Mouse (Mus musculus): ENCODE results near the gene 9330182L06Rik.
A peak's percentile ranks its signal among the peaks of the same experiment; 100 is the strongest.

Gene 9330182L06Rik

DNA sequence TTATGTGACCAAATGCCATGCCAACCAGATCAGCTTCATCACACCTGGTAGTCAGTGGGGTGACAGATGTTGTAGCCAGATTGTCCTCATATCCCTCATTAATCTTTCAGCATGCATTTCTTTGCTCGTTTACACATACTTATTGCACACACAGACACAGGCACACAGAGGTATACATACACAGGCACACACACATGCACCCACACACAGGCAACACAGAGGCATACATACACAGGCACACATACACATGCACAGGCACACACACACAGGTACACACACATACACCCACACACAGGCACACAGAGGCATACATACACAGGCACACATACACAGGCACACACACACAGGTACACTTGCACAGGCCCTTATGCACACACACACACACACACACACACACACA, 99.0 kb downstream of the 9330182L06Rik start:
- DNase-seq, result no peak

DNA sequence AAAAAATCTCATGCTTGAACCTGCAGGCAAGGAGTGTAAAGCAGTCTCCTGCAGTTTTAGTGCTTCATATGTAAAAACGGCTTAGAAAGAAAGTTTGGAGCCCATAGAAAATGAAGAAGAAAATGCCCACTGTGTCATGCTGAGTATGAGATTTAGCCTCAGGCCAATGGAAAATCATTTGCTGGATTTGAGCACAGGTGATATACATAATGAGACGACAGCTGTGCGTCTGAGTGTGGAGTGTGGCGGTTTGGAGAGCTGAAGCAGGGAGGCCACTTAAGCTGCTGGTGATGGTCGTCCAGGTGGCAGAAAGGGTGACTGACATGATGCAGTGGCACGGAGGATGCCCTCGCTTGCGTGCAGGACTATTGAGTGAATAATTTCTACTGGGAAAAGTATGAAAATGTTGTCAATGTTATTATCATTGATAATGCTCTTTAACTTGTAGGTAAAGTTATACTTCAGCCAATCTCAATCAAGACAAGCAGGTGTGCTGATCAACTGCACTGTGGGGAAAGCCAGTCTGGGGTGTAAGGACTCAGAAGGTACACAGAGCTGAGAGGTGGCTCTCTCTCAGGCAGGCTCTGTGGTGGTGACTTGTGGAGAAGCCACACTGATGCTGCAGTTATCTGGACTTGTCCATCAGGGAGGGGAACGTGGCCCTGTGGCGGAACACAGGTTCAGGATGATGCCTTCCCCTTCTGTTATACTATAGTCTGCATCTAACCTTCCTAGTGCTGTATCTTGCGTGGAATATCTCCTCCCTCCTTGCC, 102.2 kb downstream of the 9330182L06Rik start:
- DNase-seq, result no peak

DNA sequence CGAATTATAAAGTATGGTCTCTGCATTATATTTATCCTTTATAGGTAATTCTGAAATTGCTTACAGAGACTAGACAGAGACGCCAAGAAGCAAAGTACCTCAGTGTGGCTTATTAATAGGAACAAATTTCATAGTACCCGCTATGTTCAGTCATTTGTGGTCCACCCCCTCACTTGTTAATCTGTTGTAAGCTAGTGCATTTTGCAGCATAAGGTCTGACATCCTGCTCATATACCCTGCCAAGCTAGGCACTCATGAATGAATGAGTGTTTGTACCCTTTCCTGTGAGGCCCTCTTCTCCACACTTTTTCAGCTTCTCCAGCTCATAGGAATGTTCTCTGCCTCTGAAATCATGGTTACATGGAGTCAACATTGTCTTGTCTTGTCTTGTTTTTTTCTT, 105.2 kb downstream of the 9330182L06Rik start:
- no peak for DNase-seq

DNA sequence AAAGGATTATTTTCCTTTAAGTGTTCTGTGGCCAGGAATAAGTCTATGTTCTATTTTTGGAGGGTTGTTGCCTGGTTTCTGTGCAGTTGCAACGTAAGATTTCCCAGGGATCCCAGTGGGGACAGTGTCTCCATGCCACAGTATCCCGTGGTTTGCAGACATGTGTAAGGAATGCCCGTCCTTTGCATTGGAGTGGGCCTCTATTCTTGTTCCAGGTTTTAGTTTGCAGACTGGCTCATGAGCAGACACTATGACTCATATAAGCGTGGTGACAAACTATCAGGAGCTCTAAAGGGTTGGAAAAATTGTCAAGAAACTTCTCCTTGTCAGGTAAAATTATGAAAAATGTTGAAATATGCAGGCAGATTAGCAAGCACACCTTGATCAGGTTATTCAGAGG, 107.4 kb downstream of the 9330182L06Rik start:
- no peak for DNase-seq

DNA sequence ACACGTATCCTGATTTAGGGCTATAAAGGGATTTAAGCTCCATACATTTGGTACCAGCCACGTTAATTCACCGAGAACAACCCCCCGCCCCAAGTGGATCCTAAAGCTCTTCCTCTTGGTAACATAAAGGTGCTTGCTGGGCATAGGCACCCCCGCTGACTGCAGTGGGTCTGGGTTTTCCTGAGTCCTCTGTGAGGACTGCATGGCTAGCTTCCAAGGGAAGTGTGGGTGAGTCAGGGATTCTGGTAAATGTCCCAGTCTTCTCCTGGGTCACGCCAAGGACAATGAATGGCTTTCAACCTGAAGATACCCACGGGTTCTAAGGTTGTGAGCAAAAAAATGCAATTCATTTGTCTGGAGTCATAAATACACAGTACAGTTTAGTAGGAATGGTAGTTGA, 124.0 kb downstream of the 9330182L06Rik start:
- peak; percentile 45 for DNase-seq

DNA sequence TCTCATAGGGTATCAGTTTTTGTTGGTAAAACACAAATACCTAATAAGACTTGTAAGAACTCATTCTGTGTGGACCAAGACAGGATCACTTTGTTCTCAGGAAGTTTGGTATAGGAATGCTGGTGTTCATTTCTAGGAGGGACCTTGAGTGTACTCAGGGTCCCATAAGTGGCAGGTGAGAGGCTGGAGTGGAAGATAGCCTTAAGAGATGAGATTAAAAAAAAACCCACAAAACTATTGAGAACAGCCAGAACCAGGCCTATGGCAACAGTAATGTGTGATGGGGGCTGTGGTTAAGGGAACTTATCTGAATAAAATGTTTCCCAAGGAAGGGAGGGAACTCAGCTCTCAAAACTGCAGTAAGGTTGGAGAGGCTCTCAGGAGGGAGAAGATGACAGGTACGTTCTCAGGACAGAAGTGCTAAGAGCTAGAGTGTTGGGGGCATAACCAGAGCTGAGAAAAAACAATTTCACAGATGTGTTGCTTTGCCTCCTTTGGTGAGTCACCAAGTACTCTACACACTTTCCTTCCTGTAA, 126.0 kb downstream of the 9330182L06Rik start:
- DNase-seq, result no peak

DNA sequence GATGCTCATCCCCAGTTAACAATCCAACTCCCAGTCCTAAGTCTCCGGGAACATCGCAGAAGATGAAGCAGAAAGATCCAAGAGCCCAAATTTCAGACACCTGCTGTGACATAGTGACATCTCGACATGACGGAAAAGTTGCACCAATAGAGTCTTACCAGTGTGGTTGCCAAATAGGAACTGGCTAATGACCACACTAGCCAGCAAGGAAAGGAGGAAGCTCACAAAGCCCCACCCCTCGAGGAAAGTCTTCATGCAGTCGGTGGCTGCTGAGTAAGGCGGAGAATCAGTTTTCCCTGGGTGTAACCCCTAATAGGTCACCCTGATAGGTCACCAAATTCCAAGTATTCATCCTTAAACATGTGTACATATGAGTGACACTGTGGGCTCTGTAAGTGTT, 151.2 kb downstream of the 9330182L06Rik start:
- DNase-seq, result no peak

DNA sequence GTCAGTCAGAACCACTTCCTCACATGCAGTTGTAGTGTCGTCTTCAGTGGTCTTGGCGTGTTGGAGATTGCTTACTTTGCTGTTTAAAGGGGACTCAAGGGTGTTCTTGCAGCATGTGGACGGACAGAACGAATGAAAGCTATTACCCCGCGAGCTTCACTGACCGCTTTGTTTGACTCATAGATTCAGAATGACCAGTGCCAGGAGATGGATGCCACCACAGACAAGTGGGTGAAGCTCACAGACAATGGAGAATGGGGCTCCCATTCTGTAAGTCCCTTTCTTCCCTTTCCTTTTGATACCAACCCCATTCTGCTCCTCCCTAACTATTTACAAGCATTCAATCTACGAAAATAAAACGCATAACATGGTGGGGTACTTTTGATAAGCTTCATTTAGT, 151.9 kb downstream of the 9330182L06Rik start:
- DNase-seq, result no peak

DNA sequence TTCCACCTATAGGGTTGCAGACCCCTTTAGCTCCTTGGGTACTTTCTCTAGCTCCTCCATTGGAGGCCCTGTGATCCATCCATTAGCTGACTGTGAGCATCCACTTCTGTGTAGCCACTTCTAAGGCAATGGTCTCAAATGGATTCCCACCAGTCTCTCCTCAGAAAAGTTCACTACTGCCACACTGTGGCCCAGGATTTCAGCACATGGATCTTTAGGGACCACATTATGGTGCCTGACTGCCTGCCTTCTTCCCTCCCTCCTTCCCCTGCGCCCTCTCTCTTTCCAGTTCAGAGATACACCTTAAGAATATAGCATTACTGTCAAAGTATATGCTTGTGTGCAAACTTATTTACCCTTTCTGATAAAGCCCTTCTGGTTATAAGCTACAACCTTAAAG, 154.0 kb downstream of the 9330182L06Rik start:
- peak; percentile 25 for DNase-seq

DNA sequence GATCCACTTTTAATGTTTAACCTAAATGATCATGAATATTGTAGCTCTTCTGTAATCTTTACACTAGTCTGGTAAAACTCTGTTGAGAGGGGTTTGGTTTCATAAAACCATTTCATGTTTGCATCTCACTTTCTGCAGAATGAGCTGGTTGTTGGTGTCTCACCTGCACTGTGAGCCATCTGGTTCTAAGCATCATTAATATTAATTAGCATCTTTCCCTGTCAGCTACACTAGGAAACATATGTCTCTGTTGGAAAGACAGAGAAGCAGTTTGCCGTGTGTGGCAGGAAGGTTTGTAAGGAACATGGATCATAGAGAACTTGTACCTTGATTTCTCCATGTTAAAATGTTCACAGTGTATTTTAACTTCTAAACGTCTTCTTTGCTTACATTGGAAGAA, 158.5 kb downstream of the 9330182L06Rik start:
- DNase-seq, result no peak

DNA sequence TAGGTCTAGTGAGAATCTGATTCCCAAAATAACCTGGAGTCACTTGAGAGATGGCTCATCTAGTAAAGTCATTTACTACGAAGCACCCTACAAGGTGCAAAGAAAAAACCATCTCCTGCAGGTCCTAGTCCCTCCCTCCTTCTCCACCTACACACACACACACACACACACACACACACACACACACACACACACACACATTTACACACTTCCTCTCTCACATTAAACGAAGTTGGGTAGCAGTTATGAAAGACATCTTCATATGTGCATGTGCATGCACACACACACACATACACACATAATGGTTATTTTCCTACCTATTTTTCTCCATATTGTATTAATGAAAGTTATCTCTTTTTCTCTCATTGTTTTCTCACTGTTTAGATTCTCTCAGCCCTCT, 161.2 kb downstream of the 9330182L06Rik start:
- no peak for DNase-seq

DNA sequence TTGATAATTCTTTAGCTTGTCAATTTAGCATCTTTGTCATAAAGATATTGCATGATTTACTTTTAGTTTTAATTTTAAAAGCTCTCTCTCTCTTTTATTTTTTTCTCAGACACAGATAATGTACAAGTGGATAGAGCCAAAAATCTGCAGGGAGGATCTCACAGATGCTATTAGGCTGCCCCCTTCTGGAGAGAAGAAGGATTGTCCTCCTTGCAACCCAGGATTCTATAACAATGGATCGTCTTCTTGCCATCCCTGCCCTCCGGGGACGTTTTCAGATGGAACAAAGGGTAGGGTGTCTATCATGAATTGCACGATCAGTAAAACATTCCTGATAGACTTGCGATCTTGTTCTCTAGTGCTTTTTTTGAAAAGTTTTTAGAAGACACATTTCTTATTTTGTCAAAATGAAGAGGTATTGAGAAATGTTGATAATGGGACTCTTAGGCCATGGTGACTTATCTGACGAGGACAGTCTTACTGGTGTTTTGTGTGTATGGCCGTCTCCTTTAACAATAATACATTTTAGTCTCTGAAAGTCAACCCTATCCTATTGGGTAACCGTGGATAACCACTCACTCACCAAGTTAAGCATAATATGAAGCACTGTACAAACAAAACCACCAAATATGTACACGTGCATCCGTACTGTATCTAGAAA, 161.8 kb downstream of the 9330182L06Rik start:
- DNase-seq, result peak; percentile 77

DNA sequence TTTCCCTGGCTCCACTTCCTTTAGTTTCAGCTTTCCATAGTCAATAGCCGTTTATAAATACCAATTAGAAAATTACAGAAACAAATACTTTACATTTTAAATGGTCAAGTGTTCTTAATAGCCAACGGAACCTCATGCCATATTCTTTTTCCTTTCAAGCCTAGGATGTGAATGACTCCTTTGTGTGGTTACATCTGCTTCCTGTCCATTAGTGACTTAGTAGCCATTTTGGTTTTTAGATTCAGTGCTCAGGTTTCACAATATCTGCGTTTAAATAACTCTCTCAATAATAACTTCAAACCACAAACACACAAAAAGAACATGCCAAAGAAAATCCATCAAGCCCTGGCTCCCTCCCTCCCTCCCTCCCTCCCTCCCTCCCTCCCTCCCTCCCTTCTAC, 162.8 kb downstream of the 9330182L06Rik start:
- DNase-seq, result no peak

DNA sequence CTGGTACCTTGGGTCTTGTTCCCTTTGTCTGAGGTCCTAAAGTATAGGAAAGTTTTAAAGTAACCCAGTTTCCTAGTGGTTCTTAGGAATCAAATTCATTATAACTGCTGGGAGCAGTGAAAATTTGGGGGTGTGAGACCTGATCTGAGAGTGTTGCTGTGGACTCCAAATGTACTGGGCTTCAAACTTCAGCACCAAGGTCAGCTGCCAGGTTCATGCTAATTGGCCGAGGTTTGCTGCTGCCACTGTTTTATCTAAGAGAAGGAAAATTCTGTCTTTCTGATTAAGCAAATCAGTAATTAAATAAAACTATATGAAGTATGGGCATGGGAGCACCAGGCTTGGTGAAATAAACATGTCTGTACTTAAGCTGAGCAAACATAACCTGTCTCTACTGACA, 180.2 kb downstream of the 9330182L06Rik start:
- no peak for DNase-seq

DNA sequence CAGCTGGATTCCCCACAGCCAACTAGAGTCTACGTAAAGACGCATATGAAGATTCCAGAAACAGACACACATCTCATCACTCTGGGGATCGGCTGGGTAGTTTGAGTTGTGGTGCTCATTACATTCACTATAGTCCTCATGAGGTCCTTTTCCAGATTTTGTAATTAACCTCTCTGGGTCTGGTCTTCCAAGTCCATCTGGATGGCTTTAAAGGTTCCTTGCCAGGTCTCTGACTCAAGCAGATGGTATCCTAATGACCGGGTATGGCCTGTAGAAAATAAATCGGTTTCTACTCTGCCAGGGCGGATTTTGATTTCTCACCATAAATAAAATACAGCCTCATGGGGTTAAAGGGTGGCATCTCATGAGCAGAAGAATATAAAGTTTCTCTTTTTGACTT, 183.0 kb downstream of the 9330182L06Rik start:
- DNase-seq, result peak; percentile 89

DNA sequence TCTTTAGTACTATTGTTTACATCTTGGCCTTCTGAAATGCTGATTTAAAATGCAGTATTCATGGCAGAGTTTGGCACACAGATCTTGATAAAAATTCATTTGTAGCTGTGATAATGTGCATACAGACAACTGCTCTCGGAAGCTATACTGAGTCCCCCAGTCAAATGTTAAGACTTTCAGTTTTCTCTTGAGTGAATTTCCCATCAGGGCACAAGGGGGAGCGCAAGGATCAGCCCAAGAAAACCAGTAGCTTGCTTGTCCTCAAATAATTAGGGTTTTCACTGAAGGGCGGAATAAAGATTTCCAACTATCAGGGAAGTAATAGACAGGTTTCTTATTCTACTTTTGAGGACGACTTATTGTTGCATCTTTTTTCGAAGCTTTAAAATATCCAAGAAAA, 183.7 kb downstream of the 9330182L06Rik start:
- DNase-seq, result peak; percentile 70

DNA sequence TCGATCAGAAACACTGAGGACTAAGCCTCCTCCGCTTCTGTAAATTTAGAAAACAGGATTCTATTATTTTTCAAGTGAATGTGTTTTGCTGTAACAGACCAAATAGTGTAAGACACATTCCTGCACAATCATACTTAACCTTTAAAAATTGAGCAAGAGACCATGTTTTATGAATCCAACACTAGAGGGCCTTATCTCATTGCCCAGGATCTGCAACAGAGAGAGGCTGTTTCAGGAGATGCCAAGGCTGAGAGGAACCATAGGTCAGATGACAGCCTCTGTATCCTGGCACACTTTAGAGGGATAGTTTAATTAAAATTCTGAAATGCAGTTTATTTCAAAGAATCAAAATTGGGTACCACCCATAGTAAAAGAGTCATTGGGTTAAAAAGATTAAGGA, 187.4 kb downstream of the 9330182L06Rik start:
- peak; percentile 13 for DNase-seq

DNA sequence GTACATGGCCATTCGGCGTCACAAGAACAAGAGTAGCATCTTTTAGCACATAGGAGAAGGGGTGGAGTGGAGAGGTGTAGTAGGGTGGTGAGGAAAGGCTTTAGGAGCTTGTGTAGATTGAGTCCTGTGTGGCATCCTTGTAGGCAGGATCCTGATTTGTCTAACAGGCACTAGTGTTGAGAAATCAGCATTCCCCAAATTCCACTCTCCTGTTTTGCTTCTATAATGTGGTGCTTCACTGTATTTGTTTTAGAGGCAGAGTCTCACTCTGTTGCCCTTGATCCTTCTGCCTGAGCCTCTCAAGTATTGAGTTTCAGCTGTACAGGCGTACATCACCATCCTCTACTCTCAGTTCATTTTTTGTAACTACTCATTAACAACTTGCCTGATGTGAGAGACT, 211.7 kb downstream of the 9330182L06Rik start:
- no peak for DNase-seq

DNA sequence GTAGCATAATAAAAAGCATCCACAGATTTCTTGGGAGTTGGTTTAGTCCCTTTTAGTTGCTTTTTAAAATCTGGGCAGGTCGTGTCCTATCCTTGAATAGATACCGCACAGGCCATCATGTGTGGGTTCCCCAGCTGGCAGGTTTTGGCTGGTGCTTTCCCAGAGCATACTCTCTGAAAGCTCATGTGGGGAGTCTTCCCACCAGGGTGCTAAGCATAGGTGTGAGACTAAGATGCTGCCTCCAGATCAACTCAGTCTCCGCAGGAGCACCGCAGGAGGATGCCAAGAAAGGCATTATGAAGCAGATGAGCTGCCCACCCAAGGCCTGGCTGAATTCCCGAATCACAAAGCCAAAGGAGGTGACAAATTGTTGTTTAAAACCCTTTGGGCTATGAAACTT, 229.5 kb downstream of the 9330182L06Rik start:
- peak; percentile 33 for DNase-seq

DNA sequence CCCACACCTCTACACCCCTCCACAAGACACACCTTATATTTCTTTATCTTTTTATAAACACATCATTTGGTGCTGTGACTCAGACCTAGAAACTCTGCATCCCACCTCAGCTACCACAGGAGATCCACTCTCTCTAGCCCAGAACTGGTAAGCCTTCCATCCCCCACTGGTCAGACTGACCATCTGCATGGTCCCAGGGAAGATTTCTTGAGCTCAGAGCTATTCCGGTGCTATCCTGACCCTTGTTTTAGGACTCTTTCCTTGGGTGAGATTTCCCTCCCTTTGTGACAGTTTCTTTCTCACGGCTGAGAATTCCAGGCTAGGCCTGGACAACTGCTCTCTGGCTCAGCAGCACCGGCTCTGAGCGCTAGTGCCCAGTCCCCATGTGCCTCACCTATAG, 231.3 kb downstream of the 9330182L06Rik start:
- no peak for DNase-seq

DNA sequence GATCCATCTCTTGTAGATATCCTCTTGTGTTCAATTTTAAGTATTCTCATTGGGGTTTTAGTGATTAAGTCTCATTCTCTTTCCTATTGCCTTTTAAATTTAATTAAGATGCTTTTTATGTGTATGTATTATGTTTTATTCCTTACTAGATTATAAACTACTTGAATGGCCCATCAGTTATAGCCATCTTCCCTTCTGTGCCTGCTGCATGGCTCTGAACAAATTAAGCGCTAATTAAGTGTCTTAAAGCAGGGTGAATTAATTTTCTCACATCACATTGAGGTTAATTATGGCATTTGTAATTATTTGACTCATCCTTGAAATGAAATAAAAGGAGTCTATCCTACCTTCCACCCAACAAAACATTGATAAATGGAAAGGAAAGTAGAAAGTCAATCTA, 245.1 kb downstream of the 9330182L06Rik start:
- DNase-seq, result no peak

DNA sequence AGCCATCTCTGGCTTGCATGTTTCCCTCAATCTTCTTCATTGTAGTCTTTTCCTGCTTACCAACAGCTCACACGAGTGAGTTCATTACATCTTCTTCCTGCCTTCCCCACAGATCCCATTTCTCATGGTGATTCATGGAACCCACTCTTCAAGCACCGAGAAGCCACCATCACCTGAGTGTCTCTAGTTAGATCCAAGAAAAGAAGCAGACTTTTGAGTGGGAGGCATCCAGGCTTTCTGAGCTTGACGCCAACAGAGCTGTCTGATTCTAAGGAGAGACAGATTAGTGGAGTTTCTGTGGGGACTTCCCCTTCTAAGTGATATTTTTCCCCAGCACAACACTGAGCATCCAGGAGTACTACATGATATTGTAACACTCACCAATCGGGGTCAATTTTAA, 259.6 kb downstream of the 9330182L06Rik start:
- no peak for DNase-seq

Data from cerebellum, adult 9-10 months (tissue).